Mouse (Mus musculus) kidney, postnatal 25 days (tissue): ENCODE results near the gene Foxa3.

ENCODE experiments used
- DNase-seq, 2 experiments: peaks; one replicate each; pipeline ENCODE4 v3.0.0; 2021; ENCODE audit warnings: mixed read lengths in 2 of 2

The Foxa3 gene

GRCm38 (mm10) chr7:19024581-19025255, 1.4 kb upstream of the Foxa3 start:
- peak in 1 of 2 experiments; percentile 16 for DNase-seq

GRCm38 (mm10) chr7:19024096-19024506, 763 bp upstream of the Foxa3 start, which contains the start of gene Sympk:
Gene Sympk, plus strand, starts transcription at chr7:19024377.
- DNase-seq = peak; percentile 94 to 97

GRCm38 (mm10) chr7:19022189-19022958, 964 bp downstream of the Foxa3 start:
- DNase-seq = no peak

GRCm38 (mm10) chr7:19021048-19021447, 2.3 kb downstream of the Foxa3 start:
- DNase-seq = no peak

GRCm38 (mm10) chr7:19017909-19018308, 5.4 kb downstream of the Foxa3 start:
- no peak for DNase-seq

GRCm38 (mm10) chr7:19016042-19016441, 7.3 kb downstream of the Foxa3 start:
- no peak for DNase-seq

GRCm38 (mm10) chr7:19014452-19014851, 8.9 kb downstream of the Foxa3 start:
- DNase-seq = no peak

GRCm38 (mm10) chr7:19012882-19013281, 10.5 kb downstream of the Foxa3 start:
- no peak for DNase-seq

- DNase-seq = peak; percentile 45 to 69
These were observed 11.2 kb downstream of the Foxa3 start for GRCm38 (mm10) chr7:19012025-19012621.

- DNase-seq = no peak
These were observed 12.8 kb downstream of the Foxa3 start for GRCm38 (mm10) chr7:19010581-19010980.

GRCm38 (mm10) chr7:19007026-19007977, 16.0 kb downstream of the Foxa3 start:
- DNase-seq = peak in 1 of 2 experiments; percentile 66

GRCm38 (mm10) chr7:19006476-19006875, 16.9 kb downstream of the Foxa3 start:
- DNase-seq = peak; percentile 87 to 89

- DNase-seq = peak in 1 of 2 experiments; percentile 51
These were observed 17.8 kb downstream of the Foxa3 start for GRCm38 (mm10) chr7:19005417-19006121.

GRCm38 (mm10) chr7:19004631-19005079, 18.7 kb downstream of the Foxa3 start:
- no peak for DNase-seq

- DNase-seq = peak; percentile 96
These were observed 19.3 kb downstream of the Foxa3 start, which contains the start of gene Irf2bp1 for GRCm38 (mm10) chr7:19003902-19004630. Gene Irf2bp1, plus strand, starts transcription at chr7:19004044.

- DNase-seq = peak; percentile 82 to 90
These were observed 20.4 kb downstream of the Foxa3 start for GRCm38 (mm10) chr7:19002848-19003498.

GRCm38 (mm10) chr7:19002115-19002514, 21.2 kb downstream of the Foxa3 start:
- DNase-seq = no peak

- DNase-seq = no peak
These were observed 21.6 kb downstream of the Foxa3 start for GRCm38 (mm10) chr7:19001807-19002085.

- peak; percentile 80 to 89 for DNase-seq
These were observed 22.1 kb downstream of the Foxa3 start for GRCm38 (mm10) chr7:19001066-19001806.

- peak in 1 of 2 experiments; percentile 46 for DNase-seq
These were observed 22.9 kb downstream of the Foxa3 start for GRCm38 (mm10) chr7:19000421-19000820.
